Mouse (Mus musculus): Measurements from ENCODE around the gene Gm960. TPM values are rescaled to one million over a fixed set of nuclear protein-coding genes. Genes with fewer than 3 reads are reported as not detected.

Gene Gm960
- polyA plus RNA-seq, 1 experiment from 2014 or later = 1.2 TPM

- H3K9me3 ChIP-seq (replicated peaks; ENCODE audit: control insufficient read depth, low read length) = no peaks in the 10 kb centered on the region
- H3K4me3 ChIP-seq (replicated peaks; ENCODE audit: low read length) = no peak overlapping the region
- no peak for ATAC-seq (ENCODE audit: insufficient read depth, low FRiP score)
- H3K9ac ChIP-seq (ENCODE audit: low read length) = no peak overlapping the region
- H3K36me3 ChIP-seq (ENCODE audit: control insufficient read depth, insufficient read depth, low read length) = no peaks in the 10 kb centered on the region
- no peak overlapping the region for H3K27ac ChIP-seq (ENCODE audit: low read length)
- H3K27me3 ChIP-seq (ENCODE audit: control insufficient read depth, insufficient read depth, low read length) = no peaks in the 10 kb centered on the region
- H3K4me2 ChIP-seq (ENCODE audit: low read depth, low read length) = no peak overlapping the region
- WGBS = 93% methylated on average over 5 of the region's 5 CpGs
- no peaks in the 10 kb centered on the region for H3K4me1 ChIP-seq (ENCODE audit: control insufficient read depth, insufficient read depth, low read length)
These were observed 41.3 kb upstream of the Gm960 start for GRCm38 (mm10) chr19:4739762-4740161.

GRCm38 (mm10) chr19:4739053-4739452, 40.6 kb upstream of the Gm960 start:
- Histone ChIP-seq H3K4me2 (ENCODE audit: low read depth, low read length) (no peak overlapping the region), H3K4me3 (replicated peaks; ENCODE audit: low read length) (no peak overlapping the region), H3K9ac (ENCODE audit: low read length) (no peak overlapping the region), H3K9me3 (replicated peaks; ENCODE audit: control insufficient read depth, low read length) (no peaks in the 10 kb centered on the region), H3K4me1 (ENCODE audit: control insufficient read depth, insufficient read depth, low read length) (no peaks in the 10 kb centered on the region), H3K36me3 (ENCODE audit: control insufficient read depth, insufficient read depth, low read length) (no peaks in the 10 kb centered on the region), H3K27me3 (ENCODE audit: control insufficient read depth, insufficient read depth, low read length) (no peaks in the 10 kb centered on the region), H3K27ac (ENCODE audit: low read length) (no peak overlapping the region)
- WGBS = 88% methylated on average over 11 of the region's 11 CpGs
- ATAC-seq (ENCODE audit: insufficient read depth, low FRiP score) = no peak

- no peak for ATAC-seq (ENCODE audit: insufficient read depth, low FRiP score)
- H3K4me2 ChIP-seq (ENCODE audit: low read depth, low read length) = no peak overlapping the region
- WGBS = 88% methylated on average over 13 of the region's 13 CpGs
- no peaks in the 10 kb centered on the region for H3K36me3 ChIP-seq (ENCODE audit: control insufficient read depth, insufficient read depth, low read length)
- no peak overlapping the region for H3K27ac ChIP-seq (ENCODE audit: low read length)
- H3K27me3 ChIP-seq (ENCODE audit: control insufficient read depth, insufficient read depth, low read length) = no peaks in the 10 kb centered on the region
- no peaks in the 10 kb centered on the region for H3K9me3 ChIP-seq (replicated peaks; ENCODE audit: control insufficient read depth, low read length)
- H3K4me3 ChIP-seq (replicated peaks; ENCODE audit: low read length) = no peak overlapping the region
- H3K9ac ChIP-seq (ENCODE audit: low read length) = no peak overlapping the region
- H3K4me1 ChIP-seq (ENCODE audit: control insufficient read depth, insufficient read depth, low read length) = no peaks in the 10 kb centered on the region
These were observed 39.4 kb upstream of the Gm960 start for GRCm38 (mm10) chr19:4737866-4738265.

- no peak for ATAC-seq (ENCODE audit: insufficient read depth, low FRiP score)
- Histone ChIP-seq H3K4me3 (replicated peaks; ENCODE audit: low read length) (no peak overlapping the region), H3K4me1 (ENCODE audit: control insufficient read depth, insufficient read depth, low read length) (no peaks in the 10 kb centered on the region), H3K4me2 (ENCODE audit: low read depth, low read length) (no peak overlapping the region), H3K36me3 (ENCODE audit: control insufficient read depth, insufficient read depth, low read length) (no peaks in the 10 kb centered on the region), H3K9ac (ENCODE audit: low read length) (no peak overlapping the region), H3K27ac (ENCODE audit: low read length) (no peak overlapping the region), H3K9me3 (replicated peaks; ENCODE audit: control insufficient read depth, low read length) (no peaks in the 10 kb centered on the region), H3K27me3 (ENCODE audit: control insufficient read depth, insufficient read depth, low read length) (no peaks in the 10 kb centered on the region)
- WGBS = 88% methylated on average over 3 of the region's 3 CpGs
These were observed 34.6 kb upstream of the Gm960 start for GRCm38 (mm10) chr19:4733052-4733451.

- ATAC-seq (ENCODE audit: insufficient read depth, low FRiP score) = no peak
- H3K27me3 ChIP-seq (ENCODE audit: control insufficient read depth, insufficient read depth, low read length) = no peaks in the 10 kb centered on the region
- H3K9ac ChIP-seq (ENCODE audit: low read length) = no peak overlapping the region
- H3K4me1 ChIP-seq (ENCODE audit: control insufficient read depth, insufficient read depth, low read length) = no peaks in the 10 kb centered on the region
- no peak overlapping the region for H3K27ac ChIP-seq (ENCODE audit: low read length)
- no peaks in the 10 kb centered on the region for H3K9me3 ChIP-seq (replicated peaks; ENCODE audit: control insufficient read depth, low read length)
- WGBS = 62% methylated on average over 9 of the region's 9 CpGs
- no peak overlapping the region for H3K4me2 ChIP-seq (ENCODE audit: low read depth, low read length)
- H3K4me3 ChIP-seq (replicated peaks; ENCODE audit: low read length) = no peak overlapping the region
- no peaks in the 10 kb centered on the region for H3K36me3 ChIP-seq (ENCODE audit: control insufficient read depth, insufficient read depth, low read length)
These were observed 30.7 kb upstream of the Gm960 start for GRCm38 (mm10) chr19:4729186-4729585.

GRCm38 (mm10) chr19:4720671-4721244, 22.3 kb upstream of the Gm960 start:
- Histone ChIP-seq H3K9me3 (replicated peaks; ENCODE audit: control insufficient read depth, low read length) (no peaks in the 10 kb centered on the region), H3K27ac (ENCODE audit: low read length) (peak overlapping the region; percentile 86), H3K9ac (ENCODE audit: low read length) (peak overlapping the region; percentile 67), H3K4me1 (ENCODE audit: control insufficient read depth, insufficient read depth, low read length) (peaks cover 7% of the 10 kb centered on the region; the same call in 1 of the 2 replicates), H3K27me3 (ENCODE audit: control insufficient read depth, insufficient read depth, low read length) (no peaks in the 10 kb centered on the region), H3K4me2 (ENCODE audit: low read depth, low read length) (peak overlapping the region; percentile 46), H3K4me3 (replicated peaks; ENCODE audit: low read length) (peak overlapping the region; percentile 39), H3K36me3 (ENCODE audit: control insufficient read depth, insufficient read depth, low read length) (no peaks in the 10 kb centered on the region)
- WGBS = 19% methylated on average over 11 of the region's 11 CpGs
- peak; percentile 70; the same call in 1 of the 2 replicates for ATAC-seq (ENCODE audit: insufficient read depth, low FRiP score)

GRCm38 (mm10) chr19:4720112-4720511, 21.6 kb upstream of the Gm960 start:
- Histone ChIP-seq H3K9me3 (replicated peaks; ENCODE audit: control insufficient read depth, low read length) (no peaks in the 10 kb centered on the region), H3K9ac (ENCODE audit: low read length) (peak overlapping the region; percentile 57), H3K4me3 (replicated peaks; ENCODE audit: low read length) (peak overlapping the region; percentile 39), H3K27ac (ENCODE audit: low read length) (peak overlapping the region; percentile 86), H3K27me3 (ENCODE audit: control insufficient read depth, insufficient read depth, low read length) (no peaks in the 10 kb centered on the region), H3K4me2 (ENCODE audit: low read depth, low read length) (peak overlapping the region; percentile 46), H3K36me3 (ENCODE audit: control insufficient read depth, insufficient read depth, low read length) (no peaks in the 10 kb centered on the region), H3K4me1 (ENCODE audit: control insufficient read depth, insufficient read depth, low read length) (peaks cover 7% of the 10 kb centered on the region; the same call in 1 of the 2 replicates)
- ATAC-seq (ENCODE audit: insufficient read depth, low FRiP score) = no peak
- 67% methylated on average over 15 of the region's 15 CpGs for WGBS

GRCm38 (mm10) chr19:4719351-4719764, 20.9 kb upstream of the Gm960 start:
- H3K9ac ChIP-seq (ENCODE audit: low read length) = no peak overlapping the region; the same call in 1 of the 2 replicates
- no peaks in the 10 kb centered on the region for H3K36me3 ChIP-seq (ENCODE audit: control insufficient read depth, insufficient read depth, low read length)
- no peaks in the 10 kb centered on the region for H3K9me3 ChIP-seq (replicated peaks; ENCODE audit: control insufficient read depth, low read length)
- 24% methylated on average over 5 of the region's 5 CpGs for WGBS
- ATAC-seq (ENCODE audit: insufficient read depth, low FRiP score) = peak; percentile 90
- H3K27ac ChIP-seq (ENCODE audit: low read length) = peak overlapping the region; percentile 86
- H3K4me2 ChIP-seq (ENCODE audit: low read depth, low read length) = peak overlapping the region; percentile 46
- H3K27me3 ChIP-seq (ENCODE audit: control insufficient read depth, insufficient read depth, low read length) = peaks cover 2% of the 10 kb centered on the region
- peaks cover 7% of the 10 kb centered on the region; the same call in 1 of the 2 replicates for H3K4me1 ChIP-seq (ENCODE audit: control insufficient read depth, insufficient read depth, low read length)
- H3K4me3 ChIP-seq (replicated peaks; ENCODE audit: low read length) = peak overlapping the region; percentile 39; the same call in 1 of the 2 replicates

GRCm38 (mm10) chr19:4718716-4719115, 20.2 kb upstream of the Gm960 start:
- H3K27ac ChIP-seq (ENCODE audit: low read length) = peak overlapping the region; percentile 86
- H3K9me3 ChIP-seq (replicated peaks; ENCODE audit: control insufficient read depth, low read length) = no peaks in the 10 kb centered on the region
- H3K4me2 ChIP-seq (ENCODE audit: low read depth, low read length) = peak overlapping the region; percentile 40
- H3K9ac ChIP-seq (ENCODE audit: low read length) = peak overlapping the region; percentile 39; the same call in 1 of the 2 replicates
- no peak for ATAC-seq (ENCODE audit: insufficient read depth, low FRiP score)
- peaks cover 7% of the 10 kb centered on the region; the same call in 1 of the 2 replicates for H3K4me1 ChIP-seq (ENCODE audit: control insufficient read depth, insufficient read depth, low read length)
- WGBS = 26% methylated on average over 9 of the region's 12 CpGs
- no peaks in the 10 kb centered on the region for H3K36me3 ChIP-seq (ENCODE audit: control insufficient read depth, insufficient read depth, low read length)
- H3K27me3 ChIP-seq (ENCODE audit: control insufficient read depth, insufficient read depth, low read length) = peaks cover 9% of the 10 kb centered on the region
- no peak overlapping the region; the same call in 1 of the 2 replicates for H3K4me3 ChIP-seq (replicated peaks; ENCODE audit: low read length)

Data from stomach, embryonic 16.5 days (tissue).